ENCODE assay signal across 28 mouse cellular contexts in the genomic region with DNA sequence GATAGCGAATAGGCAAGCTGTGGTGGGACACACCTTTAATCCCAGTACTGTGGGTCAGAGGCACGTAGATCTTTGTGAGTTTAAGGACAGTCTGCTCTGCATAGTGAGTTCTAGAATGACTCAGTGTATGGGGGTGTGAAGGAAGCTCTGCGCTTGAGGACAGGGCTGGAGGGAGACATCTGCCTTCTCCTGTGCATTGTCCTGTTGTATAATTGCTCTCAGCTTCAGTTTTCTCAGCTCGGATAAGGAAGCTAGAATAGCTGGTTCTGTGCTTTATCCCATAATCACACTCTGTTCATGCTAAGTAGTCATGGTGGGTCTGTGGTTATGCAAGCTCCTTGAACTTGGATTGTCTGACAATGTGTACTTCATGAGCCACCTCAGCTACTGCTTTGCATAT. TPM values are rescaled to one million over a fixed set of nuclear protein-coding genes. Genes with fewer than 3 reads are reported as not detected.
"Had no signal": no experiment of that assay in that cellular context is flagged by ENCODE, and none has a peak within 500 bp of the region (broad histone marks: within the 10 kb centered on the region; RNA-seq: fewer than 3 reads in every experiment).

No protein-coding gene starts in this region.

- H3K4me3 ChIP-seq: liver, embryonic 13.5 days; midbrain, embryonic 15.5 days; neural tube, embryonic 12.5 days; neural tube, embryonic 15.5 days; stomach, embryonic 15.5 days had no signal

- DNase-seq: kidney, adult 18-20 months; kidney, adult 9 months; kidney, postnatal 14 days; kidney, postnatal 4 days; layer of hippocampus, adult 9-11 months; layer of hippocampus, postnatal 36 days; liver, embryonic 13.5 days; lung, adult 2 months; lung, postnatal 14 days; lung, postnatal 4 days; spleen, adult 18-20 months; thymus, adult 18-20 months; thymus, postnatal 36 days had no signal

- H3K27ac ChIP-seq: liver, embryonic 13.5 days; midbrain, embryonic 15.5 days; neural tube, embryonic 12.5 days; neural tube, embryonic 15.5 days; stomach, embryonic 15.5 days had no signal

RNA-seq across cellular contexts. Expression of a gene that starts 17.4 kb away (rescaled TPM):
- total RNA-seq: liver, adult 2 months; megakaryocyte progenitor cell, adult 5-6 weeks; megakaryocyte-erythroid progenitor cell, adult 5-6 weeks had no signal
- polyA plus RNA-seq: intestine, embryonic 14.5 days; kidney, embryonic 16.5 days; limb, embryonic 11.5 days; limb, embryonic 14.5 days; liver, adult 2 months; liver, embryonic 13.5 days; liver, embryonic 16.5 days; lung, embryonic 16.5 days; midbrain, embryonic 11.5 days; midbrain, embryonic 15.5 days; neural tube, embryonic 12.5 days; neural tube, embryonic 15.5 days; stomach, embryonic 15.5 days; urinary bladder, adult 2 months had no signal

RNA-seq across cellular contexts. Expression of a gene that starts 46.2 kb away (rescaled TPM):
- total RNA-seq: megakaryocyte progenitor cell, adult 5-6 weeks; megakaryocyte-erythroid progenitor cell, adult 5-6 weeks had no signal
- polyA plus RNA-seq: liver, adult 2 months; liver, embryonic 16.5 days had no signal

RNA-seq across cellular contexts. Expression of a gene that starts 58.6 kb away (rescaled TPM):
- polyA plus RNA-seq: liver, adult 2 months; liver, embryonic 16.5 days had no signal
